Mouse (Mus musculus): ENCODE data around the gene Mak.
"Not testable (repeated sequence)": the region's sequence is repeated elsewhere in the genome, so short reads cannot be mapped to it uniquely, and the experiment has no call there.

The Mak gene

DNA sequence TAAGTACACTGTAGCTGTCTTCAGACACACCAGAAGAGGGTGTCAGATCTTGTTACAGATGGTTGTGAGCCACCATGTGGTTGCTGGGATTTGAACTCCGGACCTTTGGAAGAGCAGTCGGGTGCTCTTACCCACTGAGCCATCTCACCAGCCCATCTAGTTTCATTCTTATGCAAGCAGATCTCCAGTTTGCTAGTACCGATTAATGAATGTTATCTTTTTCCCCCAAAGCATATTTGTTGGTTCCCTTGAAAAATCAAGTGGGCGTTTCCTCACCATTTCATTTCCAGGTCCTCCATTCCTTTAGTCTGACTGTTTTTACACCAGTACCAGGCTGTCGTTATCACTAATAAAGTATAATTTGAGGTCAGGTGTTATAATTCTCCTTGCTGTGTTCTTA lies 81.0 kb downstream of the Mak start:
- not testable (repeated sequence) for DNase-seq (ENCODE audit: low spot score in 2 of 2)

- DNase-seq (ENCODE audit: low spot score in 2 of 2): no peak
Measured at GRCm38 (mm10) chr13:40994487-40995263, 84.8 kb downstream of the Mak start.

GRCm38 (mm10) chr13:40988418-40988817 lies 91.1 kb downstream of the Mak start:
- DNase-seq (ENCODE audit: low spot score in 2 of 2): no peak

GRCm38 (mm10) chr13:40987608-40988303 lies 91.8 kb downstream of the Mak start:
- not testable (repeated sequence) for DNase-seq (ENCODE audit: low spot score in 2 of 2)

GRCm38 (mm10) chr13:40986081-40986480 lies 93.4 kb downstream of the Mak start:
- DNase-seq (ENCODE audit: low spot score in 2 of 2): no peak

DNA sequence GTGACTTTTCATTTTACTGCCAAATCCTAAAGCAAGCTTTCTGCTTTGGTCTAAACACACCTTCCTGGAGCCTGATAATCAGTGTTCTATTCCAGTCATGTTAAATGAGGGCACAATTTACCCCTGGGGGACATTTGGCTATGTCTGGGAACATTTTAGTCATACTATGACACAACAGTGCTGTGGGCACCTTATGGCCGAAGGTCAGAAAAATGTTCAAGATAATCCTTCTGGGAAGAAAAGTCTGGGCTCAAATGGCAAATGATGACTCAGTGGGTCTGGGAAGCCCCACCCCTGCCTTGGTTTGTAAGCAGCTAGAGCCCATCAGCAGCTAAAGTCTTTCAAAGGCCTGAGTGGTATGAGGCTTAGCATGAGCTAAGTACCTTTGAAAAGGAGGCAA lies 96.7 kb downstream of the Mak start:
- no peak for DNase-seq (ENCODE audit: low spot score in 2 of 2)

DNA sequence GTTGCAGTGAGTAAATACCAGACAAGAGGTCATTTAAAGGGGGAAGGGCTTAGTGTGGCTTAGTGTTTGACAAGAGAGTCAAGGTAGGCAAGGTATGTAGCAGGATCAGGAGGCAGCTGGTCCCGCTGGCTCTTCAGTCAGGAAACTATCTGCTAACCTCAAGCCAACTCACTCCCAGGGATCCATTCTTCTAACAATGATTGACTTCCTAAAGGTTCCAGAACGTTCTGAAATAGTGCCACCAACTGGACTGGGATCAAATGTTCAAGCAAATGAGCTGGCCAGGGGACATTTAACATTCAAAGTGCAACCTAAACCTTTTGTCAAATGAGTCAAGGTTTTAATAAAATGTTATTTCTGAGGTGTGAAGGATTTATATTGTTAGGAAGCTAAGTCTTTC lies 100.2 kb downstream of the Mak start:
- no peak for DNase-seq (ENCODE audit: low spot score in 2 of 2)

- no peak for DNase-seq (ENCODE audit: low spot score in 2 of 2)
Measured at GRCm38 (mm10) chr13:40978652-40979051, 100.9 kb downstream of the Mak start.

DNA sequence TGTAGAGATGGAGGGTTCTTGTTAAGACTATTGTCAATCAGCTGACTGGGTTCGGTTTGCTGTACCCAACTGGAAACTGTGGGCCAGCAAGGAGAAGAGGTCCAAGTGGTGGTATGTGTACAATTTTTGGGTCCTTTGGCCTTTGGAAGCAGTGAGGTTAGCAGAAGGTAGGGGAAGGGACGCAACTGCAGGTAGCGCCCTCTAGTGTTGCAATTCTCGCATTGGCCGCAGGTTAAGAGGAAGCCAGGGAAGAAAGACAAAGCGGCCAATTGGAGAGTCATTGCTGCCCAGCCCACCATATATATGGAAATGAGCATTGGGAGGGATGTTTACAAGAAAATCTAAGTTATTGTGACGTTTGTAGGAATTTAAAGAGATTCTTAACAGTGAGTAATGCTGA lies 101.9 kb downstream of the Mak start:
- DNase-seq (ENCODE audit: low spot score in 2 of 2): peak; percentile 31 to 75
